Mouse (Mus musculus) liver, adult (tissue): Measurements from ENCODE around the gene Nxnl1.

Experiments used
- GATA4 ChIP-seq: IDR thresholded peaks from 2 replicates; pipeline ENCODE4 v1.6.1; 2014; ENCODE audit warnings: mild to moderate bottlenecking, low read length; ENCODE audit not compliant: insufficient replicate concordance

Gene Nxnl1

DNA sequence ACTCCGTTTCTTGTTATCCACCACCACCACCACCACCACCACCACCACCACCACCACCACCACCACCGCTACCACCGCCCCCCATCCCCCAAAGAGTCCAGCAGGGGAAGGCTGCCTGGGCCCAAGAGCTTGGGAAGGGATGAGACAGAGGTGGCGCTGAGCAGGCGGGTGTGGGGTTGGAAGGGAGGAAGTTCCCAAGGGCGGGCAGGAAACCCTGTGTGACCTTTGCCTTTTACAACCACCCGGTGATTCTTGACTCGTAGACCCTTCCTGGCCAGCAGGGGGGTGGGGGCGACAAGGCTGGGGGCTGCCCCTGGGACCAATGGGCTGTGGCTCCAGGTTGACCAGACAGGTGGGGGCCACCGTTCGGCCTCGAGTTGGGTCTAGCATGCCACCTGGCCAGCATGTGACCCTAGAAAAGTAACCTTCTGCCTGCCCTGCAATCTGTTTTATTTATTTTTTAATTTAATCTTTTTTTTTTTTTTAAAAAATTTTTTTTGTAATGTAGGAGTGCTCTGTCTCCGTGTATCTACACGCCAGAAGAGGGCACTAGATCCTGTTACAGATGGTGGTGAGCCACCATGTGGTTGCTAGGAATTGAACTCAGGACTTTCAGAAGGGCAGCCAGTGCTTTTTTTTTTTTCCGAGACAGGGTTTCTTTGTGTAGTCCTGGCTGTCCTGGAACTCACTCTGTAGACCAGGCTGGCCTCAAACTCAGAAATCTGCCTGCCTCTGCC lies 53.2 kb downstream of the Nxnl1 start:
- no peak for TF ChIP-seq GATA4

DNA sequence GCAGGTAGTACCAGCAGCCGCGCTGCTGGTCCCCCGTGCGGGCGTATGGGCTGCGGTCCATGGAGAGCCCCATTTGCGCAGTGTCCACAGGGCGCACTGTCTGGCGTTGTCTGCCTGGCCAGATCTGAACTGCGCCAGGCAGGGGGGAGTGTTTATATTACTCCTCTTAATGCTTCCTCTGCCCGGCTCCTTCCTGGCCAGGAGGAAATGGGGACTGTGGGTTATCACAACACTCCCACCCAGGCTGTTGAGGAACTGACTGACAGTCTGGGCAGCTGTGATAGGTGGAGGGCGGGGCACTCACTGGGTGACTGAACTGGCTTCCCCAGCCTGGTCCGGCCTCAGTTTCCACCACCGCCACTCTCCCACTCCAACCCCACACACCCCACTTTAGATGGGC lies 54.8 kb downstream of the Nxnl1 start, which contains the start of gene Plvap:
Gene Plvap (minus strand): TSS at position 109 of the 400 bp plus-strand sequence.
- peak; percentile 80; the same call in 1 of the 2 replicates for TF ChIP-seq GATA4
